Mouse (Mus musculus): Measurements from ENCODE around the gene Shroom3.

Shroom3 gene

DNA sequence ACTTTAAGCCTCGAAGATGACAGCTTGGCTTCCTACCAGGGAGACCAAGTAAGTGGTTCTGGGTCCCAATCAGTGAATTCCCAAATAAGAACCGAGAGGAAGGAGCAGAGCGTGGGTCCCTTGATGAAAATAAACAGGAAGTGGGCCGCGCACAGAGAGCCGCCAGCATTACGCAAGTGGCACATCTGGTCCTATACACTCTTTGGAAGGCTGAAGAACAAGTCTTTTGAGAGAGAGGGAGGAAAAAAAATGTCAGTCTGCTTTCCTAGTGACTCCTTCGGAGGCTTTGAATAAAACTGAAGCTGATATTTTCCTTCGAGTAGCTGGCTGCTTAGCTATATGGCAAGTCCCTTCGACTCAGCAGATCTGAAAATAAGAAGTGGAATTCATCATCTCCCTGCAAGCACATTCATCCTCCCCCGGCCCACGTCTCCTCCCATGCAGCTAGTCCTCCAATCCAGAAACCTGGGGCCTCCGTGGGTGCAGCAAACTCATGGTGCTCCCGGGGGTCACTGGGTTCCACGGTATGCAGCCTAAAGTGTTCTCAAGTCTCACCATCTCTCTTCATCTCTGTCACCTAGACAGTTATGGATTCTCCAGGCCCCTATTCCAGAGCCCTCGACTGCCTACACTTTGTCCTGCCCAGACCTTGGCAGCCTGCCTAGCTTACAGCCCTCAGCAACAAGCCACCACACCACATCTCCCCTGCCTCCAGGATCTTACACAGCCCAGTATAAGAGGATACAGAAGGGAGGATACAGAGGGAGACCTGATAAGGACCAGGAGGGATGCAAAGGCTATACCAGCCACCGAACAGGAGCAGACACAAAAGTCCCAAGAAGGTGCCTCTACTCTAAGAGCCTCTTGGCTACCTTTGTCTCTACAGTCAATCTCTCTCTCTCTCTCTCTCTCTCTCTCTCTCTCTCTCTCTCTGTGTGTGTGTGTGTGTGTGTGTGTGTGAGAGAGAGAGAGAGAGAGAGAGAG lies 317.8 kb downstream of the Shroom3 start:
- DNase-seq (ENCODE audit: low read depth, low spot score), result no peak

DNA sequence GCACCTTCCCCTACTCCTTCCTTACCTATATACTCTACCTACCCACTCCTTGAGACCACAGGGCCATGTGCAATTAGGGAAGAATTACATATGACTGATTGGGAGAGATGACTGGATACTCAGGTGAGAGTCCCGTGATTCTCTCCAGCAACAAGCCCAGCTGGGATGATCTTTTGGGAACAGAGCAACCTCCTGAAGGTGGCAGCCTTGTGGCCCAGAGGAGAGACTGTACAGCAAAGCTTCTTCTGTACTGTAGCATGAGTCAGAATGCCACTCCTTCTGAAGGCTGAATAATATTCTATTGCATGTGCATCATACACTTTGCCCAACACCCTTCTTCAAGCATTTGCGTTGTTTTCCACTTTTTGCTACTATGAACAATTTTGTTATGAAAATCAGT lies 319.4 kb downstream of the Shroom3 start:
- DNase-seq (ENCODE audit: low read depth, low spot score), result no peak

DNA sequence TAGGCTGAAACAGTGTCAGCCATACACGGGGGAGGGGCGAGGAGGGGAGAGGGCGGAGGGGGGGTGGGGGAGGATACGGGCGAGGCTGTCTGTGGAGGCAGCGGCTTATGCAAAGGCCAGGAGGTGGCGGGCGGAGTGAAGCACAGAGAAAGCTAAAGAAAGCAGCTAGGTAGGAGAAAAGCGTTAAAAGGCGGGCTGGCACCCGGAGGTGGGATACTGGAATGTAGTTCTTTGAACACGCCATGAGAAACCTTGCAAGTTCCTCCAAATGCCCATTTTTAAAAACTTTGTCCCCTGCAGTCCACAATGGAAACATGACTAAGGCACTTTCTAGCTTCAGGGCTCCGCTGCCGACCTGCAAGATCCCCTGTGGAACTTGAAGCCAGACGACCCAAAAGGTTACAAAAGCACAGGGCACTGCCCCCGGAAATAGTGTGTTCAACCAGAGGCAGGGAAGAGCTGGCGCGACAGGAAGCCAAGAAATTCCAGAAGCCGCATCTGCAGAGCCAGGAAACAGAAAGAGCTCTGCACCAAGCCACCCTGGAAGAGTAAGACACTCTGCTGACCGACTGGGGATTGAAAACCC lies 322.1 kb downstream of the Shroom3 start:
- no peak for DNase-seq (ENCODE audit: low read depth, low spot score)

DNA sequence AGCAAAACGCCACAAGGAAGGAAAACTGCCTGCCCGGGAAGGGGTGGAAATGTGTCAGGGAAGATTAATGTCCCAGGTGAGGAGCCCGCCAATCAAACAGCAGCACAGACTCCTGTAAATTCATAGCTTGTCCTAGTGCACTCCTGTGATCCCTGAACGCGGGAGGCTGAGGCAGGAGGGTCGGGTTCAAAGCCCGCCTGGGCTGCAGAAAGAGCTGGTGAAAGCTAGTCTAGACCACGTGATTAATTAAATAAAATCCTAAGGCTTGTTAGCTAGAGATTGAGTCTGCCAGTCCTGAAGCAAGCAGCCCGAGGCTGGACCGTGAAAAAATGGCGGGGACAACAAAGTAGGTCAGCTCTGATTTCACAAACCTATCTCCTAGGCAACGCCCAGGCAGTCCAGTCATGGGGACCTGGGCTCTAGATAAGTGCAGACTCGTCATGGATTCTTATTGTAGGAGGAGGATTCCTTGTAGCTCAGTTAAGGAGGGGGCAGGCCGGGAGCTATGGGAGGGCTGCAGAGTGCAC lies 322.6 kb downstream of the Shroom3 start:
- DNase-seq (ENCODE audit: low read depth, low spot score), result no peak

DNA sequence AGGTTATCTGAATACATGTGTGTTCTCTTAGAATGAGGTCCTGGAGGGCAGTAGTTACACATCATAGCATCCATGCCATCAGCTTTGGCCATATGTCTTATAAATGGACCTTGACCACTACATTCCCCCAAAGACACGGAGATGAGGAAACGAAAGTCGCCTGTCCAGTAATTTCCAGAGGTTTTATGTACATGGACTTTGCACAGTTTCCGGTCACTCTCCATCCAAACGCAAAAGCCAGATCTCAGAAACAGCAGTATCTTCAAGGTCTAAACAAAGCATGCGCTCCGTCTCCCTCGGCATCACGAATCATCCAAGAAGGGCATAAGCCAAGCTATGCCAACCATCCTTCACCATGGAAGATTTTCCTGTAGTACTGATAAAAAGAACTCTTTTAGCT lies 325.0 kb downstream of the Shroom3 start:
- no peak for DNase-seq (ENCODE audit: low read depth, low spot score)

Measured in retina, postnatal 7 days (tissue).